Mouse (Mus musculus): ENCODE data around the gene Serp2.

DNA sequence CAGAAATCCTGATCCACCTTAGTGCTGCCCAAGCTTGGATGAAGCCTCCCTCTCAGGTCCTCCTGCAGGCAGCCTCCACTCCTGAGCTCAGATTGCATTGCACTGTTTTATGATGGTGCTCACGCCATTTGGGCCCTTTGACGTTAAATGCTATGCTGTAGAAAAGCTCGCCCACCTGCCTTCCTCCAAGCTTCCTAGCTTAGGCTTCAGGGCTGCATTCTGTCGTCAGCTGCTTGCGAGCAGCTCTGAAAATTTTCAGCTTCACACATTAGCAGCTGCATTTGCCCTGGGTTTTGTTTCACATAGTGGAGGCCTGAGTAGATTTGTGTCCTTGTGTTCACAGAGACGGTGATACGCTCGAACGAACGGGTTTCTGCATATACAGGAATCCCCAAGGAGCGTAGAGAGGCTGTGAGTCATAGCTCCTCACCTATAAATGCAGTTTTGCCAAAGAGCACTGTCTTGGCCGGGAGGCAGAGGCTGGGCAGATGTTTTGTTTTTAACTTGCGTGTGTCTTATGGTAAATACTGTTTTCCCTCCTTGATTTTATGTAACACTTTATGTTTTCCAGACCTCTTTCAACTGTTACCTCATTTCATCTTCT, 49.3 kb upstream of the Serp2 start:
- no peak for TF ChIP-seq CTCF (IDR thresholded peaks at IDR 0.05; ENCODE audit: low read depth)
- no peak for TF ChIP-seq EP300 (IDR thresholded peaks at IDR 0.05; ENCODE audit: low read depth)

All from liver, embryonic 14.5 days (tissue).